Mouse (Mus musculus): ENCODE results near the gene 1700113H08Rik. TPM values are rescaled to one million over a fixed set of nuclear protein-coding genes. Genes with fewer than 3 reads are reported as not detected.

1700113H08Rik gene
- polyA plus RNA-seq, 1 experiment, result not detected

DNA sequence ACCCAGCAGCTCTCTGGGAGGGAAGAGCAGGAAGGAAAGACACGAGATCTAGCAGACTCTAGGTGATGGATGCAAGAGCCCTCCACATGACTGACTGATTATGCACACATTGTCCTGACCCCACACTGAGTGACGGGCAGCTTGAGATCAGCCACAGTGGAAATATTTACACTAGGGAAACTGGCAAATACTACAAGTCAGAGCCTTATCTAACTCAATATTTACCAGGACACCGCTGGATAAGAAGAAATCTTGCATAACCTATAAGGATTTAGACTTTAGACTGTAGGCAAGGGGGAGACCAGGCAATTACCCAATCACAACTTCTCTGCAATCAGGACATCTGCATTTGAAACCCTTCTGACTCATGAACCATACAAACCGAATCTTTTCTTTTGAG lies 6.1 kb upstream of the 1700113H08Rik start:
- H3K4me1 ChIP-seq, result no peaks in the 10 kb centered on the region
- H3K36me3 ChIP-seq (replicated peaks; ENCODE audit: low read length), result no peaks in the 10 kb centered on the region
- no peaks in the 10 kb centered on the region for H3K9me3 ChIP-seq
- TF ChIP-seq FLI1 (IDR thresholded peaks at IDR 0.05; ENCODE audit: low read length) (no peak), GATA1 (IDR thresholded peaks at IDR 0.05; ENCODE audit: borderline replicate concordance, low read length) (no peak)
- H3K27me3 ChIP-seq (replicated peaks), result peaks cover 2% of the 10 kb centered on the region
- H3K4me3 ChIP-seq (replicated peaks), result no peak overlapping the region

DNA sequence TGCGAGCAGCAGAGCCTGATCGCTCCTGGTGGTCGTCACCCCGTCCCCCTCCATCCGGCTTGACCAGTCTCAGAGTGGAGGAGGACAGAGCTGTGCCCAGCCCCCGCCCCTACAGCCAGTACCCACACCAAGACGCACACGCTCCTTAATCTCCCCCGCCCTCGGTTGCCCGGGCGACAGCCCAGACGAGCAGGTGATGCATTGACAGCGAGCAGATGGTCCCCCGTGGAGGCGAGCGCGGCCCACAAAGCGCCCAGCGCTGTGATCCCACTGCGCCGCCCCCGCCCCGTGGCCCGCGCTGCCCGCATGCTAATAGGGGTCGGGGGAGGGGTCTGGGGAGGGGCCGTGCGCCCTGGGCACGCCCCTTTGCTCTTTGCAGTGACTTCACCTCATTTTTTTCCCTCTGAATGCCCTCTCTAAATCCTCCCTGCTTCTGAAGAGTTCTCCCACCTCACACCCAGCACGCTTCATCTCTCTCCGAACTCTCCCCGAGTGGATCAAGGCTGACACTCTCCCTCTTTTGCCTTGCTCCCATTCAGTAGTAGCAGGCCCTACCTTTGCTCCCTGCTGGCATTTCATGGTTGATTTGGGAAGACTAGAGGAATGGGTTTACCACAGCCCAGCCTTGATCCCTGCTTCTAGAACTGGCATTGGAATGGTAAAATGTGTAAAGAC lies 543 bp downstream of the 1700113H08Rik start:
- no peaks in the 10 kb centered on the region for H3K36me3 ChIP-seq (replicated peaks; ENCODE audit: low read length)
- peak overlapping the region; percentile 28 for H3K4me3 ChIP-seq (replicated peaks)
- H3K4me1 ChIP-seq, result 0 out of 2 replicates have a peak, but pooled peaks cover 3% of the 10 kb centered on the region
- no peaks in the 10 kb centered on the region for H3K9me3 ChIP-seq
- peaks cover 9% of the 10 kb centered on the region for H3K27me3 ChIP-seq (replicated peaks)
- no peak for TF ChIP-seq FLI1 (IDR thresholded peaks at IDR 0.05; ENCODE audit: low read length)
- TF ChIP-seq GATA1 (IDR thresholded peaks at IDR 0.05; ENCODE audit: borderline replicate concordance, low read length), result no peak

DNA sequence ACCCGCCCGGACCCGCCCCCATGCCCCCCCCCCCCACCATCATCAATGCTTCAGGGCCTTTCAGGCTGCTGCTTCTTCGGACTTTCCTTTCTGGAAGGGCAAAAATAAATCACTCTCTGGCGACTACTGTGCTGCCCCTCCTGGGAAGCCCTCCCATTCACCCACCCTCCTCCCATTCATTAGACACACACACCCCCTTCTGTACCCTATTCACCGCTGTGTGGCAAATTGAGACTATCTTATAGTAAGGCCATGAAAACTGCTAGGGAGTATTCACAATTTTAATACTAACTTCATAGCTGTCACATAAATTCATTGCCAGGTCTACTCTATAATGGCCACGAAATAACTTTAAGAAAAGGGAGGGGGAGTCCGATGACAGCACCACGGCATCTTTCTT lies 1.1 kb downstream of the 1700113H08Rik start:
- peaks cover 9% of the 10 kb centered on the region for H3K27me3 ChIP-seq (replicated peaks)
- 0 out of 2 replicates have a peak, but pooled peaks cover 3% of the 10 kb centered on the region for H3K4me1 ChIP-seq

DNA sequence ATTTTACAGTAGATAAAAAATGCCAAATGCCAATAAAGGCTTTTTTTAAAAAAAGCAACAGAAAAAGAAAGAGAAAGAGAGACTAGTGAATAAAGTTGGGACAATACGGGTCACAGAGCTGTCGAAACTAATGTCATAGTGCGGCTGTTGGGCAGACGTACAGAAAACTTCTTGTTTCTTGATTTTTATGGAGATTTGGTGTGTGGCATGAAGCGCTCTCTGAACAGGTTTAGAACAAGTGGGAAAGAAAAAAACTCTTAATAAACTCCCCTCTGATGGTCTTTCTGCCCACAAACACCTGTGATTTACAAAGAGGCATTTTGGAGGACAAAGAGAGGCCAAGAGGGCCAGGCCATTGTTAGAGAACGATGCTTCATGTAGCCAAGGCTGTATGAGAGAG lies 1.6 kb downstream of the 1700113H08Rik start:
- Histone ChIP-seq H3K4me3 (replicated peaks) (no peak overlapping the region), H3K27me3 (replicated peaks) (peaks cover 9% of the 10 kb centered on the region), H3K36me3 (replicated peaks; ENCODE audit: low read length) (no peaks in the 10 kb centered on the region), H3K9me3 (no peaks in the 10 kb centered on the region), H3K4me1 (0 out of 2 replicates have a peak, but pooled peaks cover 3% of the 10 kb centered on the region)
- TF ChIP-seq GATA1 (IDR thresholded peaks at IDR 0.05; ENCODE audit: borderline replicate concordance, low read length), result no peak
- TF ChIP-seq FLI1 (IDR thresholded peaks at IDR 0.05; ENCODE audit: low read length), result no peak

More for the DNA sequence above, 1.1 kb downstream of the 1700113H08Rik start:
- TF ChIP-seq FLI1 (IDR thresholded peaks at IDR 0.05; ENCODE audit: low read length), result no peak
- TF ChIP-seq GATA1 (IDR thresholded peaks at IDR 0.05; ENCODE audit: borderline replicate concordance, low read length), result no peak
- Histone ChIP-seq H3K36me3 (replicated peaks; ENCODE audit: low read length) (no peaks in the 10 kb centered on the region), H3K4me3 (replicated peaks) (no peak overlapping the region), H3K9me3 (no peaks in the 10 kb centered on the region)

DNA sequence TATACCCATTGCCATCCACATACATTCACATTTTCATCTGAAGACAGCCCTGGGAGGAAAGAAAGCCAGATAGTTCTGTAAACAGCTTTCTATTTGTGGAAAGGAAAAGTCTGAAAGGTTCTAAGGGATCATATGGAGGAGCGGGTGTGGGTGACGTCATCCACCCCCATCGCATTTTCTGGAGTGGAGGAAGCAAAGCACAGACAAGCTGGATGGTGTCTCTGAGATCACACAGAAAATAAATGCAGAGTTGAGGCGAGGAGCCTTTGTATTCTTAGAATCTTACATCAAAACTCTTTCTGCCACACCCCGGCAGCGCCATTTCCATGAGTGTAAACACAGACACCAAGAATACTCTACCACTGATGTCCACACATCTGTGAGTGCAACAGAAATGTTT lies 26.4 kb downstream of the 1700113H08Rik start:
- H3K9me3 ChIP-seq, result peaks cover 5% of the 10 kb centered on the region; the same call in 1 of the 2 replicates
- H3K4me1 ChIP-seq, result no peaks in the 10 kb centered on the region
- H3K27me3 ChIP-seq (replicated peaks), result no peaks in the 10 kb centered on the region
- H3K4me3 ChIP-seq (replicated peaks), result no peak overlapping the region
- H3K36me3 ChIP-seq (replicated peaks; ENCODE audit: low read length), result no peaks in the 10 kb centered on the region
- TF ChIP-seq GATA1 (IDR thresholded peaks at IDR 0.05; ENCODE audit: borderline replicate concordance, low read length), result no peak
- TF ChIP-seq FLI1 (IDR thresholded peaks at IDR 0.05; ENCODE audit: low read length), result no peak

DNA sequence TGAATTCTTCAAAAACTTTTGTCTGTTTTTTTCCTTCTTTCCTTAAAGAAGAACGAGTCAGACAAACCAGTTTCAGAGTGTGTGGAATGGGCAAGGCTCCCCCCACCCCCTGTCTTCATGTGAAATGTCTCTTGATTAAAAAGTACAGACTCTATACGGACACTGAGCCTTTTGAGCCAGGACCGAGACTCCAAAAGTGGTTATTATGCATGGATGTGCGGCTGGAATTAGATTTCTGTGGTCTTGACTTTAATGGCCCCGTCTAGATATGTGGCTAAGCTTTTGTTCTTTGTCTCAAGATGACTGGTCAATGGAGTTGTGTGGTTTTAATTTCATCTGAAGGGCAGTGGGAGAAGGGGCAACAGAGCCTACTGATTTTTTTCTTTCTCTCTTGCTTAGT lies 29.8 kb downstream of the 1700113H08Rik start:
- H3K4me3 ChIP-seq (replicated peaks), result no peak overlapping the region
- H3K4me1 ChIP-seq, result no peaks in the 10 kb centered on the region
- no peaks in the 10 kb centered on the region for H3K27me3 ChIP-seq (replicated peaks)
- H3K36me3 ChIP-seq (replicated peaks; ENCODE audit: low read length), result no peaks in the 10 kb centered on the region
- no peak for TF ChIP-seq GATA1 (IDR thresholded peaks at IDR 0.05; ENCODE audit: borderline replicate concordance, low read length)
- no peak for TF ChIP-seq FLI1 (IDR thresholded peaks at IDR 0.05; ENCODE audit: low read length)
- peaks cover 10% of the 10 kb centered on the region; the same call in 1 of the 2 replicates for H3K9me3 ChIP-seq

DNA sequence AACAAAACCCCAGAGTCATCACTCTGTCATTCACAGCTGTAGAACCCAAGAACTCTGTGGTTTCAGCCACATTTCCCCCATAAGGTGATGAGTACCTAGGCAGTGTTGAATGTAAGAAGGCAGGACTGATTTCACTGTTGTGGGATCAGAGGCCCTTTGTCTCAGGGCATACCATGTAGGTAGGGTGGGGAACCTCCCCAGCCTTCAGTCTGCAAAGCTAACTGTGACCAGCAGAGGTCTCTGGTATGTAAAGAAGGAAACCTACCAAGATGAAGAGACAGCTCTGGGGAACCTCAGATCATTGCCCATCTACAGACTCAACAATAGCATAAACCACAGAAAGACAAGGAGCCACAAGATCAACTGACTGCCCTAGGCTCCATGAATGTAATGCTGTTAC lies 36.4 kb downstream of the 1700113H08Rik start:
- Histone ChIP-seq H3K36me3 (replicated peaks; ENCODE audit: low read length) (no peaks in the 10 kb centered on the region), H3K27me3 (replicated peaks) (no peaks in the 10 kb centered on the region), H3K9me3 (0 out of 2 replicates have a peak, but pooled peaks cover 5% of the 10 kb centered on the region), H3K4me3 (replicated peaks) (no peak overlapping the region), H3K4me1 (no peaks in the 10 kb centered on the region)
- no peak for TF ChIP-seq GATA1 (IDR thresholded peaks at IDR 0.05; ENCODE audit: borderline replicate concordance, low read length)
- TF ChIP-seq FLI1 (IDR thresholded peaks at IDR 0.05; ENCODE audit: low read length), result no peak

DNA sequence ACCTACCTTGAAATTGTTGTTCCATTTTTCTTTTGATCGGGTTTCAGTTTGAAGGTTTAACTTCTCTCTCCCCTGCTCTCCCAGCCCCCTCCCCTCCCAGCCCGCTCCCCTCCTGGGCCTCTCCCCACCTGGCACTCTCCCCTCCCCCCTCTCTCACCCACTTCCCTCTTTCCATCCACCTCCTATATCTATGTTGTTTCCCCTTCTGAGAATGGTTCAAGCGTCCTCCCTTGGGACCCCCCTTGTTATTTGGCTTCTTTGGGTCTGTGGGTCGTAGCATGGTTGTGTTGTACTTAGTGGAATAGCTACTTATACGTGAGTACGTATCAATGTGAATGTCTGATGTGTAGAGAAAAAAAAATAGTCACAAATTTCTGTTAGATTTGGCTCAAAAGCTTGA lies 40.9 kb downstream of the 1700113H08Rik start:
- Histone ChIP-seq H3K36me3 (replicated peaks; ENCODE audit: low read length) (no peaks in the 10 kb centered on the region), H3K4me3 (replicated peaks) (no peak overlapping the region), H3K27me3 (replicated peaks) (no peaks in the 10 kb centered on the region), H3K9me3 (no peaks in the 10 kb centered on the region), H3K4me1 (no peaks in the 10 kb centered on the region)
- no peak for TF ChIP-seq FLI1 (IDR thresholded peaks at IDR 0.05; ENCODE audit: low read length)
- TF ChIP-seq GATA1 (IDR thresholded peaks at IDR 0.05; ENCODE audit: borderline replicate concordance, low read length), result no peak

DNA sequence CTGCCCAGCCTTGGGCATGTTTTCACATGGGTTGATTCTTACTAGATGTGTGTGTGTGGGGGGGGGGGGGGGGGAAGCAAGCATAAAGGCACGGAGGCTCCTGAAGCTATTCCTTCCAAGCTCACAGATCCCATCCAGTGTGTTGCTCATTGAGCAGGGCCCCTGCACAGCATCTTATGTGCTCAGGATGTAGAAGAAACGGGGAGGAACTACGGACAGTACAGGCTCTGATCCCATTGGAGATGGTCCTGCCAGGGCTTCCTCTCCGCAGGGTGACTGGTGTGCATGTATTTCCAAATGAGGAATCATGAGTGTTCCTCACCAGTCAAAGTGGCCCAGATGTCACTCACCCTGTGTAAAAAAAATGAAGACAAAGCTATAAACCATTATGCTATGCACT lies 42.8 kb downstream of the 1700113H08Rik start:
- Histone ChIP-seq H3K4me1 (no peaks in the 10 kb centered on the region), H3K27me3 (replicated peaks) (no peaks in the 10 kb centered on the region), H3K36me3 (replicated peaks; ENCODE audit: low read length) (no peaks in the 10 kb centered on the region), H3K4me3 (replicated peaks) (no peak overlapping the region), H3K9me3 (no peaks in the 10 kb centered on the region)
- TF ChIP-seq FLI1 (IDR thresholded peaks at IDR 0.05; ENCODE audit: low read length), result no peak
- no peak for TF ChIP-seq GATA1 (IDR thresholded peaks at IDR 0.05; ENCODE audit: borderline replicate concordance, low read length)

DNA sequence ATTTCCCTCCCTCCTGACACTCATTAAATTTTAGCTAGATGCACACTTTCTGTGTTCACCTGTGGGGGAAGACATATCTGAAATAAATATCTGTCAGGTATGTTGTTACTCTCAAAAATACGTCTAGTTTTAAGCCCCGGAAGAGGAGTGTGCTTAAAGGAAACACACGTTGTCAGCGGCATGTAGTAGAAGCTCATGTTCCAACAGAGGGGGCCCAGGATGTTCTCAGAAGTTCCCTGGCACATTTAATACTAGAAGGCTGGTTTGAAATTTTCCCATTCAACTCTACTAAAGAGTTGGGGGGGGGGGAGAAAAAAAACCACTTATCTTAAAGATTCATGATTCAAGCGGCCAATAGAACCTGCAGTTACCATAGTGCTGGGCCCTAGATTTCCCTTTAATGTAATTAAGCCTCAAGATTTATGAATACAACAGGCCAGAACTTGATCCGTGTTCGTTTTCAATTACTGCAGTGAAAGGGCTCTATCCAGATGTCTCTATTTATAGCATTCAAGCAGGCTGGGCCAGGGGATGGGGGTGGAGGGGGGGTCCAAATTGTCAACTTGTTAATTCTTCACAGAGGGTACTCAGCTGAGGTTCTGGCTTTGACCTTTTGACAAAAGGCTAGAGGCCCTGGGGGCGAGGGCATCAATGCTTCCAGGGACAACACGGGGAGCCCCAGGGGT lies 43.6 kb downstream of the 1700113H08Rik start:
- H3K4me1 ChIP-seq, result no peaks in the 10 kb centered on the region
- H3K9me3 ChIP-seq, result no peaks in the 10 kb centered on the region
- H3K27me3 ChIP-seq (replicated peaks), result no peaks in the 10 kb centered on the region
- no peak for TF ChIP-seq FLI1 (IDR thresholded peaks at IDR 0.05; ENCODE audit: low read length)
- no peak for TF ChIP-seq GATA1 (IDR thresholded peaks at IDR 0.05; ENCODE audit: borderline replicate concordance, low read length)
- H3K4me3 ChIP-seq (replicated peaks), result no peak overlapping the region
- H3K36me3 ChIP-seq (replicated peaks; ENCODE audit: low read length), result no peaks in the 10 kb centered on the region
